Mouse (Mus musculus) adrenal gland, postnatal 36 days (tissue): ENCODE measurements at regions not wholly inside any gene's neighbourhood (a gene's known extent, or its start where the extent isn't known, plus 50 kb on each side); places are given as distances from the start of the nearest gene placed in this dataset.

Experiments used
- DNase-seq, 2 experiments: peaks; one replicate each; pipeline ENCODE4 v3.0.0; 2021; ENCODE audit warnings: mixed read lengths in 1 of 2

DNA sequence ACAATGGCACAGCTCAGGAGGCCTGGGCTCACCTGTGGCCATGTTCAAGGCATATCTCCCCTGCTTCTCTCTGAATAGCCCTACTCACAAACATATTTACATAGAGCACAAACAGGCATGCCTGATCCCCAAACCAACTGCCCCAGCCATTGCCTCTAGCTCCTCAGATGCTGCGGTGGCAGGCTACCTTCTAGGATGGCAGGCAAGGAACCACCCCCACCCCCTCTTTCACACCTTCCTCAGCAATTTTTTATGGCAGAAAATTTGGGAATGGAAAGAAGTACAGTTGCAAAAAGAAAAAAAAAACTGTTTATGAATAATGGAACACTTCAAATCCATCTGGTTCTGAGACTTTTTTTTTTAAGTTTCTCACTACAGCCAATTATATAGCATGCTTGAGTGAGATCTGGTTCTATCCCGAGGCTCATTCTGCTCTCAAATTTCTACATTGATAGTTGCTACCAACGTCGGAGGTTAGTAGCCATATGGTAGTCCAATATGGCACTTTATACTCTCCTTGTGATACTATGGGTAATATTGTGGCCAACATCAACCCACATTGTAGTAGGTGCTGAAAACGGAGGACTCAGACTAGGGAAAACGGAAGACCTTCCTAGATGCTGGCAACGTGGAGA lies 136.8 kb upstream of the Gm10295 start:
- no peak for DNase-seq

DNA sequence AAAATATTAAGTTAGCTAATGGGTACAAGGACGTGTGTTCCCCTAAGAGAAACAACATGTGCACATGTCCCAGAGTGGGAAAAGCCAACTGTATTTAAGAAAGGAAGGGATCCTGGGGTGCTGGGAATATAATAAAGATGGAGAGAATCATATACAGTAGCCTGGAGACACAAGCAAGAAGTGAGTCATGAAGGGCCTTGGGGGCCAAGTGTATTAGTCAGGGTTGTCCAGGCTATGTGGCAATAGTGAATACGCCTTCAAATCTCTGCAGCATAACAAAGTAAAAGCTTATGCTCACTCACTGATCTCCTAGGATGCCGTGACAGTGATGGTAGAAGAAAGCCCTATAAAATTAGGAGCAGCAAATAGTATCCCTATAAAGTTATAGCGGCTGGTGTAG lies 124.1 kb upstream of the Gm10295 start:
- peak; percentile 34 to 35 for DNase-seq

DNA sequence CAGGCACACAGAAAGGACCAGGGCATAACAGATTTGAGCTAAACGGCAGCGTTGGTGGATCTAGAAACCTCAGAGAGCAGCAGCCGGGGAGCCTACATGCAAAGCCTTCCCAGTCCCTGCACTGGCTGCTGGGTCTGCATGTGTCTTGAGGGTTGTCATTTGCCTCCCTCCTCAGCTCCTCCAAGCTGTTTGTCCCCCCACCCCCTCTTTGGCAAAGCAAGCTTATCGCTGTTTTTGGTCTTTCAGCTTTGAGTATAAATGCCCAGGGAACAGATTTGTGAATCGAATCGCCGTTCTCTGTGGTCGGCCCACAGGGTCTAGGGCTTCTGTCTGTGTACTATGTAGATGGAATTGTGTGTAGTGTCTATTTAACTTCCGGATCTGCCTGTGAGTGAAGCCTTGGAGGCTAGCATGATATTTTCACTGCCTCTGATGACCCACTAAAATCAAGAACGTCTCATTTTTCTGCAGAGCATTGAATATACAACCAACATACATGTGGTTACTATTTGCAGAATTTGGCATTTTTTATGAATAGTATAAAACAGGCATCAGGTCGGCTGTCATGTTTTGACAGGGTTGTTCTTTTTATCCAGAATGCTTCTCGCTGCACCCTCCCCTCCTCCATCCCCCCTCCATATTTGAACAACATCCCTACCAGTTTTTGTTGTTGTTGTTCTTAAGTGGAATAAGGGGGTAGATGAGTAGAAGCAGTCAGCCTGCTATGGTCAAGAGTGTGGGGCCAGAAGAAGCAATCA lies 121.3 kb upstream of the Gm10295 start:
- DNase-seq, result no peak

DNA sequence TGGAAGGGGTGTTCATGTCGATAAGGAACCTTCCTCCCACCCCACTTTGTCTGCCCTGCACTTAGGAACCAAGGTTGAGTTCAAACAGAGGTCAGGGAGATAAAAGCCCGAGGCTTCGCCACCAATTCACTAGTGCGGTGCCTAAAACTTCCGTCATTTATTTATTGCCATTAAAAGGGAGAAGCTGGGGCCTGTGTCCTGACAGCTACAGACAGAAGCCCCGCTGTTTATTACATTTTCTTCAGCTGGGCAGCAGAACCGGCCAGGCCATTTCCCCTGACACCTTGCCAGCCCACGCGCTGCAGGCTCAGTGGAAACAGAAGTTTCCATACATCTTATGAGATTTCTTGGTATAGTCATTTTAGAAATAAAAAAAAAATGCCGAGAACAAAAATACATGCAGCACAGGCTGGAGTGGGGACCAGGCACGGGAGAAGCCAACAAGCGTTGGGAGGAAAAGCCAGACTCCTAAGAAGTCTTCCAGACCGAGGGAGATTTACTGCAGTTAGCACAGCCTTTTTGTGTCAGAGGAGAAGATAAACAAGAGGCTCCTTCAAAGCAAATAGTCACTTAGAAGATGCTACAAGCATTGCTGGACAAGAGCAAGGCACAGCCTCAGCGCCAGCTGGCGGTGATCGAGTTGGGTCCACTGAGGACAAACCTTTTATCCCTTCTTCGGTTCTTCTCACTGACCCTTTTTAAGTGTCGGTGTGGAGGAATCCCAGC lies 120.5 kb upstream of the Gm10295 start:
- peak; percentile 11 to 36 for DNase-seq

DNA sequence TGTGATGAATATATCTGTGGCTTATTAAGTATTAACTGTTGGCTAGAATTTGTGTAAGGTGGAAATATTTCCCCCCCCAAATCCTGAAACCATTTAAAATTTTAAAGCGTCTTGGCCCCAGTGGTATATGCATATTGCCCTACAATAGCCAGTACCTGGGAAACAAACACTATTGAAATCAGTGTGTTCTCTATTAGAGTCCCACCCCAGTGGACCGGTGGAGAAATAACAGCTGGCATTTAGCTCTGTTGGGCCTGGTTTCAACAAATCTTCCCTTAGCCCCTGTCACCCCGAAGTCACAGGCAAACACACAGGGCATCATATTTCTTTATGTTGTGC lies 120.0 kb upstream of the Gm10295 start:
- peak in 1 of 2 experiments; percentile 1 for DNase-seq

DNA sequence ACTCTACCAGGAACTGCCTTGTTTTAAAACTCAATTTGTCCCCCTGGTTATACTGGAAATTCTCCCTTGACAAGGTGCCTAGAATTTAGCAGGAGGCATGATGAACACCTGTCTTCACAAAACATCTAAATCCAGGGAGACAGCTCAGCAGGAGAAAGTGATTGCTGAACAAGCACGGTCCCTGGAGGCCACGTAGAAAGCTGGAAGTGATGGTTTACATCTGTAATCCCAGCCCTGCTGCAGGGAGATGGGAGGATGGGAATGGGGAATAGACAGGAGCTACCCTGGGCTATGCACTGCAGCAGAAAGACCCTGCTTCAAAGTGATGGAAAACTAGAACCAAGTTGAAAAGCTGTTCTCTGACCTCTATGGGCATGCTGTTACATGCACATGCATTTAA lies 119.1 kb upstream of the Gm10295 start:
- DNase-seq, result no peak

DNA sequence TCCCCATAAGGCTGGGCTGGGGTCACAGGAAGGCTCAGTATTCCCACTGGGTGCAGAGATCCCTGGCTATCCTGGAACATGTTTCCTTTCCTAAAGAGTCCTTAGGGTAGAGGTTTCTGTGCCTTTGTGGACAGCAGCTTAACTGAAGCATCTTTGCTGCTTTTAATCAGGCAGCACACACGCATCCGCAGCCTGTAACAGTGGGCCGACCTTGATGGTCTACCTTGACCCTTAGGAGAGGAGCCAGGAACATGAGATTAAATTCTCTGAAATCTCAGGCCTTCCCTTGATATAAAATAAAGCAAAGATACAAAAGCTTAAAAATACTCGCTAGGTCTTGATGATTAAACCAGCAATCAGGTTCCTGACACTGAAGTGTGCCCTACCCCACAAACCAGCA lies 118.7 kb upstream of the Gm10295 start:
- DNase-seq, result peak; percentile 27 to 45

DNA sequence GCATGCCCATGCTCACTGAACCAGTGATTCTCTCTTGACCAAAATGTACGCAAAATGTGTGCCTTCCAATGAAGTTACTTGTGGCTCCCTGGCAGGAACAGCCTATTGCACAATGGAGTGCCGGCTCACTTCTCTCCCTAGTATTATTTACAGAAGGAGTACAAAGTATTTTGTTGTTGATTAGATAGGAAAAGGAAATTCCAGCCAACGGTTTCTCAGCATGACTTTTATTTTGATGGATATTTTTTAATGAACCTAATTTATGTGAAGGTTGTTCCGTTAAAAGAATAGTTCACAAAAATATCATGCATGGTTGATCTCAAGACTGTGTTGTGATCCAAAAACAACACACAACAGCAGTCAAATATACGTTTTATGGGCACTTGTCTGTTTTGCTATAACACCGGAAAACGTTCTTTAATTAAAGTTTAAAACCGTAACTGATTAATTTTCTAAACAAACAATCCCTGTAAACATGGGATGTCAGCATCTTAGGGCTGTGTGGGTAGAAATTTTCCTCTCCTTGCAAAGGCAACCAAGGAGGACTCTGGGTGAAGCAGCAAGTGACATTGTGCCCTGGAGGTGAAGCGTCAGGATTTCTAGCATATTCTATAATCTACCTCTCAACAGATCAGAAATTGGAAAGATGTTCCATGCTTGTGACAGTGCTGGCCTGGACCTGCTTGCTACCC lies 116.3 kb upstream of the Gm10295 start:
- peak; percentile 9 to 10 for DNase-seq

DNA sequence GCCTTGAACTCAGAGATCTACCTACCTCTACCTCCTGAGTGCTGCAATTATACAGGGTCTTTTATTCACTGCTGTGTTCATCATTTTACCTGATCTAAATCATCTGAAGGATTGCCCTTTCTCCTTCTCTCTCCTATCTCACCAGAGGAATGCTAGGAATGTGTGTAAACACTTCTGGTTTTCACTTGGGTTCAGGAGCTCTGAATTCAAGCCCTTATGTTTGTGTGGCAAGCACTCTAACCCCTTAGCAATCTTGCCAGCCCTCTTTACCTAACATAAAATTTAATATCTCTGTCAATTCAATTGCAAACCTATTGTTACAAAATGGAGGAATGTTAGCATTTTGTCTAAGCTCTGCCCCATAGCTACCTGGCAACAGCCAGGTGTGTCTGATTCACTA lies 112.8 kb upstream of the Gm10295 start:
- no peak for DNase-seq

DNA sequence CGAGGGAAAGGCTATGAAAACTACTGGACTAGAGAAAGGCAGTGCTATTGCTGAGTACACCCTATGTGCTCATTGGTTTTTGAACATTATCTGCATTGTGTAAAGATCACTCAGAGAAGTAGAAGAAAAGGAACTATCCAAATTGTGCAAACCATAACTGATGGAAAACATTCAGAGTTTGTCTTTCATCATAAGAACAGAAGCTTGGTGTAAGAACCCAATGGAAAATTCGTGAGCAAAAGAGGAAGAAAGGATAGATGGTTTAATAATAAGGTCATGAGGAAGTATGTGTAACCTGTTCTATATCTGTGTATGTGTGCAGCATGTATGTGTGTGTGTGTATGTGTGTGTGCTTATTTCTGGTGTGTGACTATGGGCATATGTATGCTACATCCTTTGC lies 112.3 kb upstream of the Gm10295 start:
- DNase-seq, result no peak

DNA sequence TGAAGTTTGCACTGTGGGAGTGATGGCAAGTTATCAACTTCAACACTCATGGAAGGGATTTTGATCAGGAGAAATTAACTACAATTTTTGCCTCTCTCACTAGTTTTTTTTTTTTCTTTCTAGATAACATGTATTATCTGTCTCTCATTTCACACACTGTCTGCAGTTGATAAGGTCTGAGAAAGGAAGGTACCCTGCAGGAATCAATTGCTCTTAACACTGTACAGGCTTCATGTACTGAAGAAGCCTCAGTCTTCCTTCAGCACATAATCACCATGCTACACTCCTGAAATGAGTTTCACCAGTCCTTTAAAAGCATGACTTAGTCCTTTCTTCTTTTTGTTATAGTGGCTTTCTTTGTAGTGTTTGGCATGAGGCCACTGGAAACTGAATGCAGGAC lies 108.5 kb upstream of the Gm10295 start:
- no peak for DNase-seq

DNA sequence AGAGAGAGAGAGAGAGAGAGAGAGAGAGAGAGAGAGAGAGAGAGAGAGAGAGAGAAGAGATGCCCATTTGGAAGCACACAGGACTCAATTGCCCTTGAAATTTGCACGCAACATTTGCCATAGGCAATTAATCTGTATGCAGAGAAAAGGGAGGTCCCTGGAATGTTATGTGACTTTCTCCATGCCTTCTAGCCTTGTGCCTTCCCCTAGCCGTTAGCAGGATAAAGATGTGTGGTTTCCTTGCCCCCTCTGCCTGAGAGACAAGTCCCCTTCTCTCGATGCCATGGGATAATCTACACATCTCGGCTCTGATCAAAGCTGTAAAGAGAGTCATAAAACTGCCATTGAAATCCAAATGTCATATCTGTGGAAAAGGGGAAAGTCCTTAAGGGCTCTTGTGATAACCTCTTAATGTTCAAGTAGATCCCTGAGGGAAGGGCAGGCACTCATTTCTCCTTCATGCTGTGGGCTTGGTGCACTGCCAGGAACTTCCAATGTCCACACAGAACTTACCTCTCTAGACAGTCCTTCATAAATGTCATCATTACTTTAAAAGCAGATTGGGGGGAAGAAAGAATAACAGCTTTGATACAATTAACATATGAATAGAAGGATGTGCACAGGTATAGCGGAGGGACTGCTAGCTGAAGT lies 106.9 kb upstream of the Gm10295 start:
- DNase-seq, result no peak

DNA sequence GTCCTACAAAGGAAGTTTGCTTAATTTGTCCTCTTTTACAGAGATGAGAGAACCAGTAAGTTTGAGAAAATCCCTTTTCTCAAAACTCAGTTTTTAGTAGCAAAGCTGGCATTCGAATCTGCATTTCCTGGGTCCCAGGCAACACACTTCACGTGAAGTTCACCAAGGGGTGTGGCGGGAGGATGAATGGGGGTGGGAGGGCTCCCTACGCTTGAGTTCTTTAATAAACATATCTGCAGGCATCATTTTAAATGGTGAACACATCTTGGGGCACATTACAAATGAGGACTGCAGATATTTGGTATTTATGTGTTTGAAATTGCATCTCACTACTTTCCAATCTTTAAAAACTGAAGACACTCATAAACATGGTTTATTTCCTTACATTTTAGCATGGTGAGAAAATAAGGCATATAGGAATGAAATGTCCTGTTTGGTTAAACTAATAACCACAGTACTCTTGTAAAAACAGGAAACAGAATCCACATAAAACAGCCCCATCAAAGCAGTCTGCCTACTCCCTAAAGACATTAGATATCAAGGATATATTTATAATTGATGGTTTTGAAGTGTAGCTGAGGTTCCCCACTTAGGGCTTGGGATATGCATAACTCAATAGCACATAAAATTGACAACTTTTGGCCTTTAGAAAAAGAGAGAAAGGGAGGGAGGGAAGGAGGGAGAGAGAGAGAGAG lies 106.3 kb upstream of the Gm10295 start:
- DNase-seq, result no peak

DNA sequence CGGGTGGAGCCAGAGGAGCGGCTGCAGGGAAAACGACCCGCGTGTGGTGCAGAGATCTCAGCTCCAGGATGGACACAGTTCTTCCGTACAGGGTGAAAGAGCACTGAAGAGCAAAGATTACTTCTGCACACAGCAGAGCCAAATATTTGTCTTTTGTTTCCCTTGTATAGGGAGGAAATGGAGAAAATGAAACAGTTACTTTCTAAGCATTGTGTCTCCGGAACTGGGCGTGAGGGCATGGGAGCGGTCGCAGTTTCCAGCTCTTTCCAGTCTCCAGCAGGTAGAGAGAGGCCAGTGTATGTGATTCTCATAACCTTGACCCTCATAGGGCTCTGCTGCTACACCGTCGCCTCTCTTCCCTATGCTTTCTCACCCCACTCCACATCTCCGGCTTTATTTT lies 105.1 kb upstream of the Gm10295 start:
- no peak for DNase-seq

DNA sequence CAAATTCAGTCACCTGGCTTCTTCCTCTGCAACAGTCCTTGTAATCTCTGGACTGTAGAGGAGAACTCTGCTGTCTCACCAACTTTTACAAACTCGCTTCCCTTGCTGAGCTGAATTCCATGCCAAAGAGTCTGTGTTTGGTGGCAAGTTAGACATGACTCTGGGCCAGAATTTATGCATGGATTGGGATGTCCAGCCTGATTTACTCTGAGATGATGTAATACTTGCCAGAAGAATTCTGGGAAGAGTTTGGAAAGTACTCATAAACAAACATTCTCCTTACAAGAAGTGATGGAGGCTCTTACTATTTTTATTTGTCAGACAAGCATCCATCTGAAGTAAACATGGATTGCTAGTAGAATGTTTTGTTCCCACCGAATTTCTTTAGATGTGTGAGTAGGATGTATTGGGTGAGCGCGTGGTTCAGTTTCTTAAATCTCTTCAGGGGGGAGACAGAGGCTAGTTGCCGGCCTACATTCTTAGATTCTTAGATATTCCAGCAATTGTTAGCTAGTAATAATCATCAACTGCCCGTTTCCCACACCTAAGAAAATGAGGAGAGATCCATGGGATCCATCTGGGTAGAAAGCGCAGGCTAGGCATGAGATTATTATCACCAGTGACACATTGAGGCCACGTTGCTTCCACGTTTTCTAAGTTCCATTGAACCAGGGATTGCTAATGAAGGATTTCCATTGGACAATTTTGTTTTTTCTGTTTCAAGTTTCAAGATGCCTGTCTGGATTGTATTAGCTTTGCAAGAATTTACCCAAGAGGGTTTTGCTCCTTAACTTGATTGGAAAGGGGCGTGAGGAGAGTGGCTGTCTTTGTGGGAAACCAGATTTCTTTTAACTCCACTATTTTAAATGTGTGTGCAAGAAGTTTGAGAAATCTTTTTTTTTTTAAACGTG lies 89.3 kb upstream of the Gm10295 start:
- DNase-seq, result no peak

DNA sequence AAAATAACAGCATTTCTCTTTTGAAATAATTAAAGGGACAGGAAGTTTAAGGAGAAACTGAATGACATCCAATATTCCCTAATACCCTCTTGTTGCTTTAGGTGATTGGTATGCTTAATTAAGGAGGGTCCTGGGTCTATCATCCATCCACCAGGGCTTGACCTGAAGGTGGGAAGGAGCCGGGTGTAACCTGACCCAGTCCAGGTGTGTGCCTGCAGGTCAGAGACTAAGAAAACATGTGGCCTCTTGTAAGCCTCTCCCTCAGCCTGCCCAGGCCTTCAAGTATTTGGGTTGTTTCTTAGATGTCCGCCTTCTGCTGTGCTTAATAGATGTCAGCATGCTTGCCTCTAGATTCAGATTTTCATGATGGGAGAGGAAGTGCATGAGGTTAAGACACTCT lies 74.7 kb upstream of the Gm10295 start:
- DNase-seq, result no peak

DNA sequence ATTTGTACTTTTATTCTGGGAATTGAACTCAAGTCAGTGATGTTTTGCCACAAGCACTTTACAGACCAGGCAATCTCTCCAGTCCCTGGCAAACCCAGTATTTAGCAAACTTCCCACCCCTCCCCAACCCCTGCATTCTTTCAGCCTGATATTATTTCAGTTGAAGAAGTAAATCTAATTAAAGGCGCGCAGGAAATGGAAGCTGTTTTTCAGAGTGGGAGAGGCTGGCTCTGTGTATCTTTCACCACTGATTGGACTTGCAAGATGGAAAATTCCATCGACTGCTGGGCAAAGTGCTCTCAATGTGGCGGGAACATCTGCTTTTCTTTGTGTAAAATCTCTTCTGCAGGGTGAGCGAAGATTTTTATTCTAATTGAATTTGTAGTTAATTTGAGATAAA lies 68.0 kb upstream of the Gm10295 start:
- DNase-seq, result no peak

DNA sequence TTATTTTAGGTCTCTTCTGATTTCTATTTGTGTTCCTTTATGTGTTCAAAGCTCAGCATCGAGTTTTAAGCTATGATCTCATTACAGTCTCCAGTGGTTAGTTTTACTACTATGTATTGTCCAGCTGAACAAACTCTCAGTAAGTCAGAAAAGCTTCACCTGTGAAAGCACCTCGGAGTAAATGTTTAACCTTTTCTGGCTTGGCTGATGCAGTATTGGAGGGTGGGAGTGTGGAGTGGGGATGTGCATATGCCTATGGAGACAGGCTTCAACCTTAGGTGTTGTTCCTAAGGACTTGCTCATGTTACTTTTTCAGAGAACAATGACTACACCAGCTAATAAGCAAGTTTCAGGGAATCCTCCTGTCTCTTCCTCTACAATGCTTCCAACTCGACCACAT lies 67.6 kb upstream of the Gm10295 start:
- no peak for DNase-seq

DNA sequence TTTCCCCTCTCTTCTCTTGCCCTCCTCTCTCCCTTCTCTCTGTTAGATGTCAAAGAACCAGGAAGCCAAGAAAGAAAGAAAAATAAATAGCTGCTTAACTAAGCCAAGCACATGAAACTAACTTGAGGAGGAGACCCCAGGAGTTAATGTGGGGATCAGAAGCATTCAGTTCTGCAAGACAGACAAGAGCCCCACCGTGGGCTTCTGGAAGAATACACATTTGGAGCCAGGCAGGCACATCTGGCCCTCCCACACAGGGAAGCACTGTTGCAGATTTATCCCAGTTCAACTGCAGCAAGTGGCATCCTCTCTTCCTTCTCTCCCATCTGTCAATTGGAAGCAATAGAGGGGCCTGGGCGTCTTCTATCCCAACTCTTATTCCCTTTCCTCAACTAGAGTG lies 63.5 kb upstream of the Gm10295 start:
- no peak for DNase-seq

DNA sequence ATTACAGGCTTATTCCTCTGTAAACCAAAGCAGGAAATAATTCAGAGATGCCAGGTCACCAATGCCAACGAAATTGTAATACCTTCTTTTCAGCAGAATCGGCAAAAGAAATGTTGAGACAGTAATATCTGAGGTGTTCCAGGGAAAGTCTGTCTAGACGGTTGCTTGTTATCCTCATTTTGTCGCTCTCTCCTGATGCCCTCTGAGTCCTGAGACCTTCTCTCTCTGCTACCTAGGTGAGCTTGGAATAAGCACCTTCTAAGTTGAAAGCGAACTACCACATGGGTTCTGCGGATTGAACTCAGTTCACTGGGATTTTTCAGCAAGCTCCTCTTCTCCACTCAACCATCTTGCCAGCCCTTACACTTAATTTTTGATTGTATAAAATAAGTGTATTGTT lies 61.8 kb upstream of the Gm10295 start:
- no peak for DNase-seq

DNA sequence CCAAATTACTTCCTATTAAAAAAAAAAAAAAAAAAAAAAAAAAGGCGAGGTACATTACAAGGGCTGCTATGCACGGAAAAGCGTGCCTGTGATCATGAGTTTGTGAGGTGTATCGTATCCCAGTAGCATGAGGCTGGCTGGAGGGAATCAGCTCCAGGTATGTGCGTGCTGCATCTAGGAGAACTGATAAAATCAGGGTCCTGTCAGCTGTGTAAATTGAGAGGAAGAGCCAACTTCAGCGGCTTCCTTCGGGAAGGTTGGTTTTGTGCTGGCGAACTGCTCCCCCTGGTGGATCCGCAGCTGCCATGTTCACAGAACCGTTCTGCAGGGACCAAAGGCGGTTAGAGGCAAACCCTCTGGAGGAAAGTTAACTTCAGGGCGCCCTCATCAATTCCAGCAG lies 60.8 kb upstream of the Gm10295 start:
- DNase-seq, result peak; percentile 84 to 90
